Mouse (Mus musculus) liver, postnatal 0 days (tissue): Measurements from ENCODE around the gene Dstn.

Experiments
- CTCF ChIP-seq: sonication (generic); IDR thresholded peaks from 2 replicates; pipeline ENCODE4 v1.5.1; 2016; ENCODE audit warnings: antibody characterized with exemption, low read depth
- EP300 ChIP-seq: IDR thresholded peaks from 2 replicates; pipeline ENCODE4 v1.6.1; 2016; ENCODE audit warnings: antibody characterized with exemption, low read depth, mild to moderate bottlenecking

GRCm38 (mm10) chr2:143882606-143883288, 32.4 kb upstream of the Dstn start:
- TF ChIP-seq CTCF (no peak), EP300 (no peak)
